Mouse (Mus musculus): ENCODE results near the gene B230118H07Rik. TPM values are rescaled to one million over a fixed set of nuclear protein-coding genes. Genes with fewer than 3 reads are reported as not detected.

Gene B230118H07Rik
- total and polyA plus RNA-seq, 3 experiments: 22.4 to 30.6 TPM; not detected in 1

GRCm38 (mm10) chr2:101624526-101624925, 24.8 kb downstream of the B230118H07Rik start, which contains the start of gene Rag2:
TSS of gene Rag2 (plus strand) at chr2:101624718.
- no peak for DNase-seq (ENCODE audit: low read depth, low spot score)
- H3K27ac ChIP-seq (ENCODE audit: control insufficient read depth, low read depth, low read length): no peak within 1 kb of the TSS
- H3K36me3 ChIP-seq (ENCODE audit: control insufficient read depth in 1 of 2, insufficient read depth in 2 of 2, low read length in 2 of 2): peaks cover 0 to 20% of the 10 kb centered on the region in 2 experiments; a peak in 2 of 4 replicates
- H3K4me1 ChIP-seq (ENCODE audit: control insufficient read depth in 1 of 2, insufficient read depth in 2 of 2, low read length in 2 of 2): peaks cover 7 to 18% of the 10 kb centered on the region in 2 experiments
- no peaks in the 10 kb centered on the region for H3K79me2 ChIP-seq (ENCODE audit: control insufficient read depth, insufficient read depth, low read length, poor library complexity)
- H3K9ac ChIP-seq (ENCODE audit: control insufficient read depth, low read depth, low read length, poor library complexity, severe bottlenecking): no peak within 1 kb of the TSS
- no peak within 1 kb of the TSS for H3K4me3 ChIP-seq (ENCODE audit: control insufficient read depth in 1 of 2, insufficient read depth in 1 of 2, low read depth in 2 of 2, low read length in 2 of 2)
- TF ChIP-seq CHD2 (IDR thresholded peaks at IDR 0.05; ENCODE audit: low read length) (no peak), TCF12 (IDR thresholded peaks at IDR 0.05; ENCODE audit: low read depth, low read length) (no peak), NELFE (IDR thresholded peaks at IDR 0.05; ENCODE audit: low read depth, low read length) (no peak), CHD1 (IDR thresholded peaks at IDR 0.05; ENCODE audit: low read depth, low read length) (no peak)
- H3K27me3 ChIP-seq (ENCODE audit: control insufficient read depth in 1 of 2, insufficient read depth in 2 of 2, low read length in 2 of 2): no peaks in the 10 kb centered on the region
- H3K9me3 ChIP-seq (replicated peaks; ENCODE audit: insufficient read depth, low read length): no peaks in the 10 kb centered on the region

GRCm38 (mm10) chr2:101624011-101624410, 25.3 kb downstream of the B230118H07Rik start:
- H3K79me2 ChIP-seq (ENCODE audit: control insufficient read depth, insufficient read depth, low read length, poor library complexity): no peaks in the 10 kb centered on the region
- no peak overlapping the region for H3K4me3 ChIP-seq (ENCODE audit: control insufficient read depth in 1 of 2, insufficient read depth in 1 of 2, low read depth in 2 of 2, low read length in 2 of 2)
- H3K9me3 ChIP-seq (replicated peaks; ENCODE audit: insufficient read depth, low read length): no peaks in the 10 kb centered on the region
- peak; percentile 16 for DNase-seq (ENCODE audit: low read depth, low spot score)
- no peak overlapping the region for H3K27ac ChIP-seq (ENCODE audit: control insufficient read depth, low read depth, low read length)
- peaks cover 0 to 20% of the 10 kb centered on the region in 2 experiments; a peak in 2 of 4 replicates for H3K36me3 ChIP-seq (ENCODE audit: control insufficient read depth in 1 of 2, insufficient read depth in 2 of 2, low read length in 2 of 2)
- H3K27me3 ChIP-seq (ENCODE audit: control insufficient read depth in 1 of 2, insufficient read depth in 2 of 2, low read length in 2 of 2): no peaks in the 10 kb centered on the region
- H3K9ac ChIP-seq (ENCODE audit: control insufficient read depth, low read depth, low read length, poor library complexity, severe bottlenecking): no peak overlapping the region
- TF ChIP-seq BHLHE40 (IDR thresholded peaks at IDR 0.05; ENCODE audit: borderline replicate concordance, low read depth, low read length): no peak
- no peak for TF ChIP-seq MAX (IDR thresholded peaks at IDR 0.05; ENCODE audit: low read length)
- no peak for TF ChIP-seq CHD2 (IDR thresholded peaks at IDR 0.05; ENCODE audit: low read length)
- no peak for TF ChIP-seq CTCF (IDR thresholded peaks at IDR 0.05 in 2 of 3, conservative IDR thresholded peaks at IDR 0.05 in 1 of 3; ENCODE audit: control insufficient read depth in 1 of 3, insufficient read depth in 1 of 3, low read depth in 2 of 3, low read length in 3 of 3, poor library complexity in 1 of 3, severe bottlenecking in 1 of 3)
- TF ChIP-seq MXI1 (IDR thresholded peaks at IDR 0.05; ENCODE audit: low read depth, low read length): no peak
- no peak for TF ChIP-seq EP300 (IDR thresholded peaks at IDR 0.05; ENCODE audit: low read depth in 1 of 2, low read length in 2 of 2)
- no peak for TF ChIP-seq USF1 (IDR thresholded peaks at IDR 0.05; ENCODE audit: low read depth, low read length)
- H3K4me1 ChIP-seq (ENCODE audit: control insufficient read depth in 1 of 2, insufficient read depth in 2 of 2, low read length in 2 of 2): peaks cover 7 to 15% of the 10 kb centered on the region in 2 experiments

GRCm38 (mm10) chr2:101623042-101623441, 26.3 kb downstream of the B230118H07Rik start:
- no peaks in the 10 kb centered on the region for H3K27me3 ChIP-seq (ENCODE audit: control insufficient read depth in 1 of 2, insufficient read depth in 2 of 2, low read length in 2 of 2)

More at GRCm38 (mm10) chr2:101623042-101623441, 26.3 kb downstream of the B230118H07Rik start:
- Histone ChIP-seq H3K79me2 (ENCODE audit: control insufficient read depth, insufficient read depth, low read length, poor library complexity) (no peaks in the 10 kb centered on the region), H3K9ac (ENCODE audit: control insufficient read depth, low read depth, low read length, poor library complexity, severe bottlenecking) (no peak overlapping the region), H3K27ac (ENCODE audit: control insufficient read depth, low read depth, low read length) (no peak overlapping the region), H3K4me3 (ENCODE audit: control insufficient read depth in 1 of 2, insufficient read depth in 1 of 2, low read depth in 2 of 2, low read length in 2 of 2) (no peak overlapping the region), H3K4me1 (ENCODE audit: control insufficient read depth in 1 of 2, insufficient read depth in 2 of 2, low read length in 2 of 2) (peaks cover 5 to 15% of the 10 kb centered on the region in 2 experiments), H3K9me3 (replicated peaks; ENCODE audit: insufficient read depth, low read length) (no peaks in the 10 kb centered on the region), H3K36me3 (ENCODE audit: control insufficient read depth in 1 of 2, insufficient read depth in 2 of 2, low read length in 2 of 2) (peaks cover 0 to 20% of the 10 kb centered on the region in 2 experiments; a peak in 2 of 4 replicates)
- no peak for DNase-seq (ENCODE audit: low read depth, low spot score)
- TF ChIP-seq NELFE (IDR thresholded peaks at IDR 0.05; ENCODE audit: low read depth, low read length) (no peak), MAZ (IDR thresholded peaks at IDR 0.05; ENCODE audit: low read depth, low read length) (no peak), JUND (IDR thresholded peaks at IDR 0.05; ENCODE audit: low read depth, low read length) (no peak), MAFK (IDR thresholded peaks at IDR 0.05; ENCODE audit: borderline replicate concordance, low read depth, low read length) (no peak), ELF1 (IDR thresholded peaks at IDR 0.05; ENCODE audit: low read depth, low read length) (no peak), ZMIZ1 (IDR thresholded peaks at IDR 0.05; ENCODE audit: low read depth, low read length) (no peak), EP300 (IDR thresholded peaks at IDR 0.05; ENCODE audit: low read depth in 1 of 2, low read length in 2 of 2) (no peak), UBTF (IDR thresholded peaks at IDR 0.05; ENCODE audit: borderline replicate concordance, insufficient read depth, low read depth, low read length) (no peak), CHD2 (IDR thresholded peaks at IDR 0.05; ENCODE audit: low read length) (no peak)
